Mouse (Mus musculus) frontal cortex, postnatal 36 days (tissue): ENCODE results near the gene Shisal2b.
"Not testable (repeated sequence)": the region's sequence is repeated elsewhere in the genome, so short reads cannot be mapped to it uniquely, and the experiment has no call there.

Source experiments
- DNase-seq, 2 experiments: peaks; one replicate each; pipeline ENCODE4 v3.0.0; 2022; ENCODE audit warnings: low spot score in 2 of 2

Gene Shisal2b

GRCm38 (mm10) chr13:104863127-104863979 is at the start of gene Shisal2b:
Shisal2b (minus strand) TSS chr13:104863893.
- DNase-seq, result peak in 1 of 2 experiments; percentile 5

GRCm38 (mm10) chr13:104911626-104912025 is 47.9 kb upstream of the Shisal2b start:
- not testable (repeated sequence) for DNase-seq

- not testable (repeated sequence) for DNase-seq
Measured at GRCm38 (mm10) chr13:104911006-104911405, 47.3 kb upstream of the Shisal2b start.

GRCm38 (mm10) chr13:104908691-104909090 is 45.0 kb upstream of the Shisal2b start:
- no peak for DNase-seq

- no peak for DNase-seq
Measured at GRCm38 (mm10) chr13:104894771-104895170, 31.1 kb upstream of the Shisal2b start.

GRCm38 (mm10) chr13:104892337-104892736 is 28.6 kb upstream of the Shisal2b start:
- no peak for DNase-seq

GRCm38 (mm10) chr13:104886308-104887032 is 22.8 kb upstream of the Shisal2b start:
- DNase-seq, result no peak

GRCm38 (mm10) chr13:104883566-104884249 is 20.0 kb upstream of the Shisal2b start:
- no peak for DNase-seq

- DNase-seq, result no peak
Measured at GRCm38 (mm10) chr13:104878508-104878907, 14.8 kb upstream of the Shisal2b start.

- peak; percentile 15 for DNase-seq
Measured at GRCm38 (mm10) chr13:104869907-104870306, 6.2 kb upstream of the Shisal2b start.

GRCm38 (mm10) chr13:104866726-104867125 is 3.0 kb upstream of the Shisal2b start:
- DNase-seq, result no peak

GRCm38 (mm10) chr13:104853645-104854044 is 10.0 kb downstream of the Shisal2b start:
- no peak for DNase-seq

GRCm38 (mm10) chr13:104843295-104844089 is 20.2 kb downstream of the Shisal2b start:
- DNase-seq, result no peak

- no peak for DNase-seq
Measured at GRCm38 (mm10) chr13:104841937-104842336, 21.8 kb downstream of the Shisal2b start.

GRCm38 (mm10) chr13:104837628-104838027 is 26.1 kb downstream of the Shisal2b start:
- DNase-seq, result no peak

- no peak for DNase-seq
Measured at GRCm38 (mm10) chr13:104832811-104833210, 30.9 kb downstream of the Shisal2b start.

GRCm38 (mm10) chr13:104825470-104825869 is 38.2 kb downstream of the Shisal2b start:
- no peak for DNase-seq

GRCm38 (mm10) chr13:104822411-104822838 is 41.3 kb downstream of the Shisal2b start:
- DNase-seq, result no peak

- no peak for DNase-seq
Measured at GRCm38 (mm10) chr13:104821908-104822307, 41.8 kb downstream of the Shisal2b start.

- no peak for DNase-seq
Measured at GRCm38 (mm10) chr13:104821192-104821591, 42.5 kb downstream of the Shisal2b start.

GRCm38 (mm10) chr13:104817696-104818095 is 46.0 kb downstream of the Shisal2b start:
- DNase-seq, result no peak
